Mouse (Mus musculus): ENCODE measurements around the gene Unk.

DNA sequence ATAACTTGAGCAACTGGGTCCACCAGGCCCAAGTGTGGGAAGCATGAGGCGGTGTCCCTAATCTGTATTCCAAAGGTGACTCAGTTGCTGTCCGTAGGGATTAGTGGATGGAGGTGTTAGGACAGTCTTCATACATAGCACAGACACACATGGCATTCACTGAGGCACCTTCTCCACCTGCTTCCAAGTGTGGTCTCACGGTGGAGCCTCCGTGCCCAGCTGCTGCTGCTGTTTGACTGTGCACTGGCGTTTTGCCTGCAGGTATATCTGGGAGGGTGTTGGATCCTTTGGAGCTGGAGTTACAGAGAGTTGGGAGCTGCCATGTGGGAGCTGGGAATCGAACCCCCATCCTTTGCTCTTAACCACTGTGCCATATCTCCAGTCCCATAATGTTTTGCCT is 4.5 kb downstream of the Unk start:
- TF ChIP-seq CTCF (IDR thresholded peaks at IDR 0.05; ENCODE audit: borderline replicate concordance, control insufficient read depth, extremely low read depth, insufficient read depth, low read length, poor library complexity) (no peak), POLR2A (IDR thresholded peaks at IDR 0.05; ENCODE audit: control insufficient read depth, extremely low read depth, insufficient read depth, low read length, poor library complexity) (no peak)

Data from thymus, adult 2 months (tissue).